Mouse (Mus musculus) heart, embryonic 15.5 days (tissue): ENCODE measurements around the gene Tnfrsf1b. TPM values are rescaled to one million over a fixed set of nuclear protein-coding genes. Genes with fewer than 3 reads are reported as not detected.
"Not testable (repeated sequence)": the region's sequence is repeated elsewhere in the genome, so short reads cannot be mapped to it uniquely, and the experiment has no call there.

Experiments
- ATAC-seq: fragments of 200-750 bp; cut with Nextera tagmentation; replicated peaks from 2 replicates; pipeline ENCODE4 v1.8.0; 2017; ENCODE audit warnings: low read depth, moderate TSS enrichment; ENCODE audit not compliant: insufficient number of reproducible peaks, insufficient read depth, low FRiP score
- H3K27ac ChIP-seq: fragments of 300-500 bp; sonication (generic); 2 replicates; pipeline ENCODE4 v1.5.1; 2015; ENCODE audit warnings: mild to moderate bottlenecking, inconsistent platforms
- H3K27me3 ChIP-seq: fragments of 300-500 bp; sonication (generic); 2 replicates; pipeline ENCODE4 v1.6.1; 2015; ENCODE audit warnings: inconsistent platforms
- H3K36me3 ChIP-seq: fragments of 300-500 bp; sonication (generic); 2 replicates; pipeline ENCODE4 v1.6.1; 2015; ENCODE audit warnings: mild to moderate bottlenecking, inconsistent platforms
- H3K4me1 ChIP-seq: fragments of 300-500 bp; sonication (generic); replicated peaks from 2 replicates; pipeline ENCODE4 v1.6.1; 2015; ENCODE audit warnings: inconsistent platforms
- H3K4me2 ChIP-seq: fragments of 300-500 bp; sonication (generic); 2 replicates; pipeline ENCODE4 v1.6.1; 2015; ENCODE audit warnings: inconsistent platforms, mild to moderate bottlenecking, moderate library complexity
- H3K4me3 ChIP-seq: fragments of 300-500 bp; sonication (generic); 2 replicates; pipeline ENCODE4 v1.5.1; 2015; ENCODE audit warnings: mild to moderate bottlenecking, inconsistent platforms
- H3K9ac ChIP-seq: fragments of 300-500 bp; sonication (generic); 2 replicates; pipeline ENCODE4 v1.6.1; 2015; ENCODE audit warnings: mild to moderate bottlenecking, inconsistent platforms
- H3K9me3 ChIP-seq: fragments of 300-500 bp; sonication (generic); replicated peaks from 2 replicates; pipeline ENCODE4 v1.6.1; 2016; ENCODE audit warnings: inconsistent platforms
- WGBS: fragments of 180-500 bp; shearing (Covaris S2); methylation state at CpG from one replicate; pipeline ENCODE4 v1.1.7; 2015; ENCODE audit warnings: mixed read lengths; 5-methylcytosine and 5-hydroxymethylcytosine counted together
- polyA plus RNA-seq: library from polyadenylated mRNA; unstranded; fragments of >200 nt; fragmentation: Nextera tagmentation; extraction: Ambion mirVana; gene quantifications from 2 replicates; pipeline ENCODE4 v1.2.1, GENCODE M21; 2015

The Tnfrsf1b gene
- polyA plus RNA-seq, 1 experiment from 2014 or later = 2.9 TPM

- not testable (repeated sequence) for H3K27me3 ChIP-seq, ATAC-seq, H3K9me3 ChIP-seq, H3K27ac ChIP-seq, H3K4me2 ChIP-seq, H3K4me1 ChIP-seq, H3K9ac ChIP-seq, H3K4me3 ChIP-seq
- WGBS = 97% methylated on average over 3 of the region's 3 CpGs
- H3K36me3 ChIP-seq = peaks cover 85% of the 10 kb centered on the region
Observed at GRCm38 (mm10) chr4:145165542-145165941, 81.1 kb downstream of the Tnfrsf1b start.

GRCm38 (mm10) chr4:145164111-145164510 lies 82.6 kb downstream of the Tnfrsf1b start:
- Histone ChIP-seq H3K27ac (no peak overlapping the region), H3K4me2 (no peak overlapping the region), H3K36me3 (peaks cover 84% of the 10 kb centered on the region), H3K27me3 (no peaks in the 10 kb centered on the region), H3K4me3 (no peak overlapping the region), H3K9me3 (no peaks in the 10 kb centered on the region), H3K9ac (no peak overlapping the region), H3K4me1 (no peaks in the 10 kb centered on the region)
- 93% methylated on average over 4 of the region's 4 CpGs for WGBS
- no peak for ATAC-seq

Other genes starting within 250 kb of the Tnfrsf1b start
- 6.9 and 7.3 TPM in 2 replicates for gene Vps13d, start 51.9 kb downstream of the Tnfrsf1b start, polyA plus RNA-seq
- gene Tnfrsf8, start 68.3 kb upstream of the Tnfrsf1b start, polyA plus RNA-seq = 0.18 and 2.3 TPM in 2 replicates